Mouse (Mus musculus) cerebellum, postnatal 14 days (tissue): Measurements from ENCODE around the gene Gpnmb.
A peak's percentile ranks its signal among the peaks of the same experiment; 100 is the strongest.

Source experiments
- DNase-seq, 2 experiments: peaks; one replicate each; pipeline ENCODE4 v3.0.0; 2021; ENCODE audit warnings: mixed read lengths in 2 of 2

The Gpnmb gene

GRCm38 (mm10) chr6:49036275-49037267 is at the start of gene Gpnmb:
Gpnmb (plus strand) TSS chr6:49036546.
- DNase-seq, result no peak

GRCm38 (mm10) chr6:48989971-48990370 is 46.4 kb upstream of the Gpnmb start:
- no peak for DNase-seq

DNA sequence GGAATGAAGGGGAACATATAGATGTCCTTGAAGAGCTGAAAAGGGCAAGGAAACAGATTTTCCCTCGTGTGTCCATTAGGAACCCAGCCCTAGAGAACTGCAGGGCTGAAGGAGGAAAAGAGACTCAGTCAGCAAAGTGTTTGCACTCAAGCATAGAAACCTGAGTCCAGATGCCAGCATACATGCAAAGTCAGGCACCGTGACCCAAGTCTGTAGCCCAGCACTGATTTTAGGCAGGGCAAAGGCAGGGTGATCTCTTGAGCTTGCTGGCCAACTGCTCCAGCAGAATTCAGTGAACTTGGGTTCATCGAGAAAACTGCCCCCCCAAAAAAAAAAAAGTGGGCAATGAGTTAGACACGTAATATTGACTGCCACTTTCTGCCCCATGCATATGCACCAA is 44.4 kb upstream of the Gpnmb start:
- DNase-seq, result no peak

GRCm38 (mm10) chr6:48998186-48998585 is 38.2 kb upstream of the Gpnmb start:
- no peak for DNase-seq

DNA sequence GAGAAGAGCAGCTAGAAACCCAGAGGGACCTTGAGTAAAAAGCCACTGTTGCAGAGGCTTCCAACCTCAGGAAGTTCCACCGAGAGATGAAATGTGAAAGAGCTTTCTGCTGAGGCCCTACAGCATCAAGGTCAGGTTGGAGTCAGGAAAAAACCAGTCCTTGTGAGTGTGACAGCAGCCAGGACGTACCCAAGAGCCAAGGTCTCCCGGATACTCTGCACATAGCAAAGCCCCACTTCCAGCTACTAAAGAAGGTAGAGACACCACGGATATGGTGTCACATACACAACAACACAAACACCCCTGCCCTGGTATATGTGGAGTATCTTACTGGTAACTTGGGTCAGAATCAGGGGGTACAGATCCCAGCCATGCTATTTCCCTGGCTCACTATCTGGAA is 37.5 kb upstream of the Gpnmb start:
- DNase-seq, result no peak

DNA sequence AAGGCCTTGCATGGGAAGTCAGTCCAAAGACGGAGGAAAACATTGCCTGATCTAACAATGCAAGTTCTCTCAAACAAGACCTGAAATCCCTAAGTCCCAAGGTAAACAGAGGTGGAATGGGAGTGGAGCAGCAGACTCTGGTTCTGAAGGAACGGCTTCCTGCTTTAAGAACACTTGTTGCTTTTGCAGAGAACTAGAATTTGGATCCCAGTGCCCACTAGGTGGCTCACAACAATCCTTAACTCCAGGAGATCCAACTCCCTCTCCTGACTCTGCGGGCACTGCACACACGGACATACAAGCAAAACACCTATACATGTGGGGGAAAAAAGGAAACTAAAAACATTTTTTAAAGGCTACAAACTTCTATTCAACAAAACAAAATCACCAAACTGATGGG is 33.0 kb upstream of the Gpnmb start:
- no peak for DNase-seq

GRCm38 (mm10) chr6:49007981-49008380 is 28.4 kb upstream of the Gpnmb start:
- peak; percentile 73 to 78 for DNase-seq

- no peak for DNase-seq
Observed at GRCm38 (mm10) chr6:49008420-49009160, 27.8 kb upstream of the Gpnmb start.

GRCm38 (mm10) chr6:49009161-49009555 is 27.2 kb upstream of the Gpnmb start:
- no peak for DNase-seq

DNA sequence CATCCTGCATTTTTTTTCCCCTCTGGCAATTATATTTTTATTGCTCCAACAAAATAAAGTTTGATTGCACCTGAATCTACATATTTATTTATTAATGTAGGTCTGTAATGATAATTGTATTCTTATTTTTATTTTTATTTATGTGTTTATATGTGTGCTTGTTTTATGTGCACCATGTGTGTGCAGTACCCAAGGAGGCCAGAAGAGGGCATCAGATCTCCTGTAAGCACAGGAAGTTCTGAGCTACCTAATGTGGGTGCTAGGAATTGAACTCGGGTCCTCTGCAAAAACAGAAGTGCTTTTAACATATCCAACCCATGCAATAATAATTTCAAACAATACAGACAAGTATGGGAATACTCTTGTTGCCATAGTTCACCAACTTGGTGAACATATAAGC is 26.7 kb upstream of the Gpnmb start:
- peak in 1 of 2 experiments; percentile 29 for DNase-seq

- no peak for DNase-seq
Observed at GRCm38 (mm10) chr6:49011191-49011590, 25.2 kb upstream of the Gpnmb start.

GRCm38 (mm10) chr6:49013023-49013422 is 23.3 kb upstream of the Gpnmb start:
- DNase-seq, result no peak

DNA sequence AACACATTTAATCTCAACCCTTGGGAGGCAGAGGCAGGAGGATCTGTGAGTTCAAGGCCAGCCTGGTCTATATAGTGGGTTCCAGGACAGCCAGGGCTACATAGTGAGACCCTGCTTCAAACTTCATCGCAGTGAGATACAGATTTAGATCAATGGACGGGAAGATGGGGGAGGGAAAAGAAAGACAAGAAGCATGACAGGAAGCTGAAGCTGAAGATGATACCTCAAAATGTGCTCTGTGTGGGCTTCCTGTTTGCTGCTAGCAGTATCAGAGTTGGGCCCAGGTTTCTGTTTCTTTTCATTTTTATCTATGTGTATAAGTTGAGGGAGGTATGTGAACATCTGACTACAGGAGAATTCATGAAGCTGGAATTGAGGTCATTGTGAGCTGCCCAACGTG is 22.9 kb upstream of the Gpnmb start:
- DNase-seq, result no peak

- no peak for DNase-seq
Observed at GRCm38 (mm10) chr6:49017150-49017549, 19.2 kb upstream of the Gpnmb start.

DNA sequence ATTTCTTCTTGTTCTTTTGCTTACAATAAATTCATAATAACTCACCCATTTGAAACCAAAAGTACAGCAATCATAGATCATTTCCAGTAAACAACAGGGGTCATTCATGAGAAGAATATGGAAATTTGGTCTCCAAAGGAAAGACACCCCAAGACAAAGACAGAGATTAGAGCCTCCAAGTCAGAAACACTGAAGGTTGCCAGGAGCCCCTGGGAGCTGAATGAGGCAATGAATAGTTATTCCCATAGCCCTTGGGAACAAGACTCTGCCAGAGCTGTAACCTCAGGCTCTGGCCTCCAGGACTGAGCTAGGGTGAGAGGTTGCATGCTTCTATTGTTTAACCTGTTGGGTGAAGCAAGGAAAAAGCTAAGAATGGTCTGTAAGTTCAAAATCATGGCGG is 17.0 kb upstream of the Gpnmb start:
- DNase-seq, result no peak

- DNase-seq, result peak in 1 of 2 experiments; percentile 6
Observed at GRCm38 (mm10) chr6:49021141-49022012, 15.0 kb upstream of the Gpnmb start.

DNA sequence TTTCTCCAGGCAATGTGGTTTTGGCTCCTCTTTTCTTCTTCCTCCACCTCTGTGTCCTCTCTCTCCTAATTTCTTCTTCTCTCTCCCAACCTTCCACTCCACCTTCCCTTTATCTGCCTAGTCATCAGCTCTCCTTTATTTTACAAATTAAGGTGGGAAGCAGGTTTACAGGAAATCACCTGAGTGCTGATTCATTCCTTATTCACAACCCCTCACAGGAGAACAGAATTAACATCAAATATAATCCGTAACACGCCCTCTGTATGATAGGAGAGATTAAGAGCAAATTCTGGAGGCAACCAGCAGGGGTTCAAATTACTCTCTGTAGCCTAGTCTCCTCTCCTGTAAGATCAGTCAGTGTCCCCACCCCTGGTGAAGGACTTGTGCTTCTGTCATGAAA is 14.0 kb upstream of the Gpnmb start:
- DNase-seq, result no peak

- DNase-seq, result no peak
Observed at GRCm38 (mm10) chr6:49023315-49023714, 13.0 kb upstream of the Gpnmb start.

DNA sequence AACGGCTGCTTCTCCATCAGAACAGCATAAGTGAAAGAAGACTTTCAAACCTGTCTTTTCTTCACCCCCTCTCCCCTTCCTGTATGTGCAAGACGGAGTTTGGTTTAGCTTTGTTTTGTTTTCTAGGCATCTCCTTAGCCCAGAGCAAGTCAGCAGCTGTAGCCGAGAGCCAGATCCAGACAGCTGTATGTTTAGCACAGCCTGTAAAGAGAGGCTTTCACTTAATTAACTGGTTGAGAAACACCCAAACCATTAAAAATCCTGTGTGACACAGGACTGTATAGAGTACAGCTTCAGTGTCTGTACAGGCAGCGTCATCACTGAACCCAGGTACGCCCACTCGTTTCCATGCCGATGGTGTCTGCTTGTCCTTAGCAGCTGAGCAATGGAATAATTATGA is 11.1 kb upstream of the Gpnmb start:
- DNase-seq, result no peak

GRCm38 (mm10) chr6:49026496-49026895 is 9.8 kb upstream of the Gpnmb start:
- DNase-seq, result no peak

DNA sequence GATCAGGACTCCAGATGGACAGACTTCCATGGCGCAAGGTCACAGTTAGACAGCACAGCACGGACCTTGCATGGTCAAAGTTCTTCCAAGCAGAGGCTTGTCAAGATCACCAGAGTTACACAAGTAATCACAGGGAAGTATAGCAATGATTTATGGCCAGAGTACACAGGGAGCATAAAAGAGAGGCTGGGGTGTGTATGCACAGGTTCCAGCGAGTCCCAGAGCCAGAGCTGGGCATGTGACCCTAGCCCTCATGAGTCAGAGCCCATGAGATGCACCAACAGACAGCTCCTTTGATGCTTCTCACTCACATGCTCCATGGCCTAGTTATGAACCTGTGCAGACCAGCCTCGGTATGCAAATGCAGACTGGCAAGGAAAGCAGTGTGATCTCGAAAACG is 8.3 kb upstream of the Gpnmb start:
- DNase-seq, result no peak

- DNase-seq, result no peak
Observed at GRCm38 (mm10) chr6:49028708-49029107, 7.6 kb upstream of the Gpnmb start.

DNA sequence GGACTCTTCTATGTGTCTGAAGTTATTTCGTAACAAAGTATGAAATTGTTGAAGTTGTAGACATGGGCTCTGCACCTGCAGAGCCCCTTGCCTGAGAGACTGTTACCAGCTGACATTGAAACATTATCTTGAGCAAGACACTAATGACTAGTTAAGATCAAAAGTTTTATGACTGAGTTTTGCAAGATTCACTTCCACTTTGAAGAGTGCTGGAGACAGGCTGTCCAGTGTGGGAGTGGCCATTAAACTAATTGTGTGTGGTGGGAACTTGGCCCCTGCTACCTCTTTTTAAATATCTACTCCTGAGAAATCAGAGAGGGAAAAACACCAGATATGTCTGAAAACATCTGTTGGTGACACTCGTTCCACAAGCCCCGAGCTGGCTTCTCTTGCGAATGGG is 5.1 kb upstream of the Gpnmb start:
- DNase-seq, result no peak
